Mouse (Mus musculus): ENCODE data around the gene Lingo4. TPM values are rescaled to one million over a fixed set of nuclear protein-coding genes. Genes with fewer than 3 reads are reported as not detected.
A peak's percentile ranks its signal among the peaks of the same experiment; 100 is the strongest.

Lingo4 gene
- polyA plus RNA-seq (2017; shearing (Covaris generic)): 1 to 10 TPM in 1 of 2 experiments, under 1 TPM in 1; 0.29 to 1.4 TPM

DNA sequence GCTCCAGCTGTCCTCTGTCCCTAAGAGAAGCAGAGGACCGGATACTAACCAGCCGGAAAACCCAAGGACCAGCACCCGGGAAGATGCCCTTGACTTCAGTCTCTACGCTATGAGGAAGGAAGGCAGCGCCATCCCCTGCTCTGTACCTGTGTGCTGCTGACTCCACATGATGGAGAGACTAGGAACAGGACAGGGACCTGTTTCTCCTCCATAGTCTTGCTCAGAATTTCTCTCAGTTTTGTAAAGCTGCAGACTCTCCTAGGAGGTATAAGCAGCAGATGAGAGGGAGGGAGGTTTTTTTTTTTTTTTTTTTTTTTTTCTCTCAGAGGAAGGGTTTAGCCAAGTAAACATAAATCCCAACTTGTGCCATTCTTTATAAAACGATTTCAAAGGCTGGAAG is at the start of gene Lingo4:
Gene Lingo4, plus strand, starts transcription at position 301 of the 400 bp plus-strand sequence.
- no peak for ATAC-seq

DNA sequence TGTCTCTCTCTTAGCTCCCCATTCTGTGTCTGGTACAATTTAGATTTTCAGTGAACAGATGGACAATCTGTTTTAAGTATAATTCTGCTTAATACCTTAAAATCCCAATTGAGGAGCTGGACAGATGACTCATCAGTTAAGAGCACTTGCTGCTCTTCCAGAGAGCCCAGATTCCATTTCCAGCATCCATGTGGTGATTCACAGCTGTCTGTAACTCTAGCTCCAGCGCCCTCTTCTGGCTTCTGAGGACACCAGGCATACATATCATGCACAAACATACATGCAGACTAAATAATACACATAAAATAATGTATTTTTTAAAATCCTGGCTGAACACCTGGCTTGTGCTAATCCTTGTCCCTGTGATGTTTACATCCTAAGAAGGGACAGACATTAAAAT is 37.5 kb upstream of the Lingo4 start:
- ATAC-seq: no peak

DNA sequence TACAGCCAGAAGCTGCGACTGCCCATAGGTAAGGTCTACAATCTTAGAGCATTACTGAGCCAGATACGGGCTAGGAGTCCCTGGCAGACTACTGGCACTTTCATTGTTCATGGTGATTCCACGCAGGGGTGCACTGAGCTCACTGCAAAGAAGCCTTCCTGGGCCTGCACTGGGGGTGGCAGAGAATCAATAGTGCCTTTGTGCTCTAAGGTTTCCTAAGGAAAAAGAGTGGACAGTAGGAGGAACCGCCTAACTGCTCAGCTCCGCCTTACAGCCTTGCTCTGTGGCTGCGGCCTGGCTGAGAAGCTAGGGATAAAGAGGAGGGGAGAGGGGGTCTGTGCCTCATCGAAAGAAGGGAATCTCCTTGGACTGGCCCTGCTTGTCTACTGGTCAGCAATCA is 36.2 kb upstream of the Lingo4 start, which contains the start of gene C2cd4d:
Gene C2cd4d, plus strand, starts transcription at position 301 of the 400 bp plus-strand sequence.
- ATAC-seq: no peak

DNA sequence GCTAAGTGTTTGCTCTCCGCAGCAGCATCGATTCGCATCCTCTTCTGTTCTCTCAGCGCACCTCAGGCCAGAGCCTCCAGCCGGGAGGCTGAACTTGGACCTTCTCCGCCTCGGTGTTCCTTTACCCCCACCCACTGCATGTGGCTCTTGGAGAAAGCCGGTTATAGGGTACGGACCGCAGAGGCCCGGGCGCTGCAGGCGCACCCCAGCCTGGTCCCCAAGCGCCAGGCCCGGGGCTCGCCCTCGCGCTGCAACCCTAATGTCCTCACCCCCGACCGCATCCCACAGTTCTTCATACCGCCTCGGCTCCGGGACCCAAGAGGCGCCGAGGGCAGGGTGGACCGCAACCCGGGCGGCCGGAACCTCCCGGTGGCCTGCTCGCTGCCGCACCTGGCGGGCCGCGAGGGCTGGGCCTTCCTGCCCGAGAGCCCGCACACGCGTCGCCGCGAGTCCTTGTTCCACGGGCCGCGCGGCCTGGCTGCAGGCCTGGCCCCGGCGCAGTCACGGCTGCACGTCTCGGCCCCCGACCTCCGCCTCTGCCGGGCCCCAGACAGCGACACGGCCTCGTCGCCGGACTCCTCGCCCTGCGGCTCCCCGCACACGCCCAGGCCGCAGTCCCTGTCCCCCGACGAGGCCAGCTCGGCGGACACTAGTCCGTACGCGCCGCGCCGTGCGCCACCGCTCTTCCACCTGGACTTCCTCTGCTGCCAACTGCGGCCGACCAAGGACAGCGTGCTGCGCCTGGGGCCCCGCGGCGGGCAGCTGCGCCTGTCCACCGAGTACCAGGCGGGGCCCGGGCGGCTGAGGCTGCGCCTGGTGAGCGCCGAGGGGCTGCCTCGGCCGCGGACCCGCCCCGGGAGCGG is 34.8 kb upstream of the Lingo4 start:
- ATAC-seq: no peak

DNA sequence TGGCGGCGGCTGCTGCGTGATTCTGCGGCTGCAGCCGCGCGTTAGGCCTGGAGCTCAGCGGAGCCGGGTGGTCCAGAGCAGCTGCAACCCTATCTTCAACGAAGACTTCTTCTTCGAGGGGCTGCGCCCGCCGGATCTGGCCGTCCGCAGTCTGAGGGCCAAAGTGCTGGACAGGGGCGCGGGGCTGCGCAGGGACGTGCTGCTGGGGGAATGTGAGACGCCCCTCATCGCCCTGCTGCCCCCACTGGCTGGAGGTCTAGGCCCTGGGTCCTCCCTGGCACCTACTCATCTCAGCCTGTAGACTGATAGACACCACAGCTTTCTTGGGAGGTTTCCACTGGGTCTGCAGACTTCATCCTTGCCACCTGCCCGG is 34.2 kb upstream of the Lingo4 start:
- ATAC-seq: no peak

DNA sequence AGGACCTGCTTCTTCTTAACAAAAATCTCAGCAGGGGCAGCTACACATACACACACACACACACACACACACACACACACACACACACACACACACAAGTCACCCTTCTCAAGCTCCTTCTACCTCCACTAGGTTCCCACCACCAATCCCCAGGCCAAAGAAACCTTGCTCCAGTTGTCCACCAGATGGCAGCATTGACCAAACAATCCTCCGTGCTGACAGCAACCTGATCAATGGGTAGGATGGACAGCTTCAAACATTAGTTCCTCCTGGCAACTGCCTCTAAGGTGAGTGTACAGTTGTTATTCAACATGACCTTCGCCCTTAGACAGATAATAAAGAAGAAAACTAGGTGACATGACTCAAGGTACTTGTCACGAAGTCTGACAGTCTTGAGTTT is 31.6 kb upstream of the Lingo4 start:
- peak; percentile 78 for ATAC-seq

DNA sequence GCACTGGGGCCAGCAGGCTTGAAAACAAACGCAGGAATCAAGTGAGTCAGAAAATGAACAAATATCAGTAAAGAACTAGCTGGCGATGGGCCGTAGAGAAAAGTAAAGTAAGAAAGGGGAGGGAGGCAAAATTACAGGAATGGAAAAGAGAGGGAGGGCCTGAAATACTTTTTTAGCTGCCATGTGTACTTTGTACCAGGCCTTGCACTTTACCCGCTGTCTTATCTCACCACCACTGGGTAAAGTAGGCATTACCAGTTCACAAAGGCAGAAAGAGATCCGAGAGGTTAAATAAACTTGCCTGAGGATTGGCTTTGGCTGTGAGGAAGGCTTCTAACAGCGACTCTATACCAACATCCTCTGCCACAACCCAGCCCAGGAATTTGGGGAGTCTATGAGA is 30.8 kb upstream of the Lingo4 start:
- no peak for ATAC-seq

DNA sequence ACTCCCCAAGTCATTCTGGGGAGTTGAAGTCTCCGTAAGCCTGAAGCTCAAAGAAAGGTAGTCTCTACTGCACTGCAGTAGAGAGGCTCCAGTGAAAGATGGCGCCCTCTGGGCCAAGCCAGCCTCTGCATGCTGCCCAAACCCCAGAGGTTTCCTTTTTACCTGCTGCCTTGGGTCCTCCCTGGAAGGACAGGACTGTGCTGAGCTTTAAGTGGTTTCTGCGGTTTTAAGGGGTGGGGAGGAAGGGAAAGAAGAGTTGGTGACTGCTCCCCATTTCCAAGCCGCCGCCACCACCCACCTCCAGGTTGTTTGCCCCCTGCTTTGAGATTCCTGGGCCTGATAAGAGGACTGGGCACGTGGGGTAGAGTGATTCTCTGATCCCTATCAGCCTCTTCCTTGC is 29.7 kb upstream of the Lingo4 start:
- ATAC-seq: no peak

DNA sequence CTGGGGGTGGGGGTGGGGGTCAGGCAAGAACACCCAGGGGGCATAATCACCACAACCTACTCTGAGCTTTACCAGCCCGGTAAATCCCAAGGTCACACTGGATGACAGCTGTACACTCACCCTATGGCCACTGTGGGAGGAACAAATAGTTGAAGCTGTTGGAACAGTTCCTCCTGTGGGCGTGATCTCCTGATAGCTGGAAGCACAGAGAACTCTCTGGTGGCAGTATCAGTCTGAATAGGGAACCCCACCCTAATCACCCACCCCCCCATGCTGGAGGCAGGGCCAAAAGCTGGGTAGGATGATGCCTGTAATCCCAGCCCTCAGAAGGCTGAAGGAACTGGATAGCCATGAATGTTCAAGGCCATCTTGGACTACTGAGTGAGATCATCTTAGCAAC is 28.6 kb upstream of the Lingo4 start:
- ATAC-seq: no peak

DNA sequence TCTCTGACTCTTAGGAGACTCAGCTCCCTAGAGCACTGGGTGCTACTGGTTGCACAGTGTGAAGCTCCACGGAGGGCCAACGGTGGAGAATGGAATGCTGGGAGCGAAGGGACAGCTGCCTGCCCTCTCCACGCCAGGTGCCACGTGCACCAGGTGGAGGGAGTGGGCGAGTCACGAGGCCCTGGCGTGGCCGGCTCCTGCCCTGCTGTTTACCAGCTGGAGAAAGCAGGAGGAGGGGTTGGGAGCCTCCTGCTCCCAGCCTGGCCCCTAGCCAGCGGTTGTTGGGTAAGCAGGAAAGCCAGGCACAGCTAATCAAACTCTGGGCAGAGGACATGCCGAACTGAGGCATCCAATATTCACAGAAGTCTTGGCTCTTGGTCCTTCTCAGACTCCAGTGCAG is 26.7 kb upstream of the Lingo4 start:
- no peak for ATAC-seq

DNA sequence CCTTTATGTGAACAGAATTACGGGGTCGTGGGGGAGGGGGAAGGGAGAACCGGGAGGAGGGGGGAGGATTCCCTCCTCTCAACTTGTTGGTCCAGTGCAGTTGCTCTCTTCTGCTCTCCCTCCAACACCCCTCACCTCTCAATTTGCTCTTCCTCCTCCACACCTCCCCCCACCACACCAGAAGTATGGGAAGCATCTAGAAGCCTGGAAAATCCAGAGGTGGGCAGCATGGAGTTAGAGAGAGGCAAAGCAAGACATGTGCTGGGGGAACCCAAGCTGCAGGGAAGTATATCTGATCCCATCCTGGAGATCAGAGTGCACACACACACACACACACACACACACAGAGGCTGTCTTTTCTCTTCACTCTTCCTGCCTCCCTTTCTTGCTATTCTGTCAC is 26.3 kb upstream of the Lingo4 start:
- ATAC-seq: no peak

DNA sequence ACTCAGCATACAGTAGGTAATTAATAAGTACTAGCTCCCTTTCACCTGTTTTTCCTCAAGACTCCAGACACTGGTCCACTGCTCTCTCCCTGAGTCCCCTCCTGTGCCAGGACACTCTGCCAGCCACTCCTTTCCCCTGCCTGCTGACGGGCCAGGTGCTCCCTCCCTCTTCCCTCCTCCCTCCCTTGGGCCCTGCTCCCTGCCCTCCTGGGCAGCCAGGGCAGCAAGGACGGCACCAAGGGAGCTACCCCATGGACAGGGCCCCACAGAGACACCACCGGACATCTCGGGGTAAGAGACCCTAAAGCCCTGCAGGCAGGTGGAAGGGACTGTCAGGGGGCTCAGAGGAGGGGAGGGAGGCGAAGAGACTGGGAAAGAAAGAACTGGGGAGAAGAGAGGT is 25.7 kb upstream of the Lingo4 start, which contains the start of gene Rorc:
Gene Rorc, plus strand, starts transcription at position 154 of the 400 bp plus-strand sequence.
- no peak for ATAC-seq

DNA sequence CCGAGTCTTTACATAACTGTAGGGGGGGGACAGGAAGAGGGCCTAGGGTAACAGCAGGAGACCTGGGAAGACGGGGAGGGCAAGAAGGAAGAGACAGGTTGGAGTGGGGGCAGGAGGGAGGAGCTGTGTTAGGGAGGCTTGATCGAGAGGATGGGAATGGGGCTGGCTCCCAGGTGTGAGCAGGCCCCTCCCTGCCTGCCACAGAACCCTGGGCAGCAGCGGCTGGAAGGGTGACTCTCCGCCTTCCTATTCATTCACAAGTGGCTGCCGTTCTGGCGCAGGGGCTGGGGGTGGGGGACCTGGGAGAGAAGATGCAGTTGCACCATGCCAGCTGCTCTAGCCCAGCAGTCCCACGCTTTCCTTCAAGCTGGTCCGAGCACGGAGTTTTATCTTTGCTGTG is 25.2 kb upstream of the Lingo4 start:
- no peak for ATAC-seq

DNA sequence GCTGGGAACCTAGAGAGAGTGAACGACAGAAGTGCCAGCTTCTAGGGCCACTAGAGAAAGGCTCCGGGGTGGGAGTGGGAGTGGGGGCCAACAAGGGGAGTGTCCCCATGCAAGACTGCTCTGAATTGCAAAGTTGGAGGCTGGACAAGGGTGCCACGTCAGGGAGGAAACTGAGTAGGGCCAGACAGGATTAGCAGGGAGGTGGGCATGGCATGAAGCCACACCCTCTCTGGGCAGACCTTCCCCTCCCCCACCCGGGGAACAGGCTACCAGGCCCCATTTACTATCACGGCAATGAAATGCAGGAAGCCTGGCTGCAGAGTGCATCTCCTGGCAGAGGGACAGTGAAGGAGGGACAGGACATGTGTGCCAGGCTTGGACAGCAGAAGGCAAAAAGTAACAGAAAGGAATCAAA is 24.7 kb upstream of the Lingo4 start:
- ATAC-seq: no peak

DNA sequence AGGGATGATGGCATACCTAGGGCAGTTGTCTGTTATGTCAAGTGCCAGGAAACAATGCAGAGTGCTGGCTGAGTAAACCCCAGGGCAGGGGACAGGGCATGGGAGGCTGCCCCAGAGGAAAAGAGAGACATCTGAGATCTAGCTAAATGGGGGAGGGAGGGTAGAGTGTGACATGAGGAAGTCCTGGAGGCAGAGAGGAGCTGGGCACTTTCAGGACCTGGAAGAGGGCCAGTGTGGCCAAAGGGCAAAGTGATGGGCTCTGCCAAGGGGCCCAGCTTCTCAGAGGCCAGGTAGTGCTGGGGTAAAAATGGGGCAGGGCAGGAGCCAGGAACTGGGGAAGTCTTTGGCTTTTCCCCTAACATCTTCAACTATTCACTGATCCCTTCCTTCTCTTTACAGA is 23.7 kb upstream of the Lingo4 start:
- ATAC-seq: no peak

DNA sequence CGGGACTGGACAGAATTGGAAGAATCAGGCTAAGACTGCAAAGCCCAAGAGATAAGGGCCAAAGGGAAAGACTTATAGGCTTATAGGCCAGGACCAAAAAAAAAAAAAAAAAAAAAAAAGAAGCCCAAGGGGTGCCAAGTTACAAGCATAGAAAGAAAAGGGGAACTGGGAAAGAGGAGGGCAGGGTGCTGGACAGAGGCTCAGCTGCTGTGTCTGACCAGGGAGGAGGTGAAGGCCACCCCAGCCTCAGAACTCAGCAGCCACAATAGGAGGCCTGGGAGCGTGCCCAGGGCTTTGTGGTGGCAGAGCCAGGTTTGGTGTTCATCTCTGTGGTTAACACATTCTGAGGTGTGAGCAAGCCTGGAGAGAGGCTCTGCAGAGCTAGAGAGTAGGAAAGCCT is 23.2 kb upstream of the Lingo4 start:
- no peak for ATAC-seq

DNA sequence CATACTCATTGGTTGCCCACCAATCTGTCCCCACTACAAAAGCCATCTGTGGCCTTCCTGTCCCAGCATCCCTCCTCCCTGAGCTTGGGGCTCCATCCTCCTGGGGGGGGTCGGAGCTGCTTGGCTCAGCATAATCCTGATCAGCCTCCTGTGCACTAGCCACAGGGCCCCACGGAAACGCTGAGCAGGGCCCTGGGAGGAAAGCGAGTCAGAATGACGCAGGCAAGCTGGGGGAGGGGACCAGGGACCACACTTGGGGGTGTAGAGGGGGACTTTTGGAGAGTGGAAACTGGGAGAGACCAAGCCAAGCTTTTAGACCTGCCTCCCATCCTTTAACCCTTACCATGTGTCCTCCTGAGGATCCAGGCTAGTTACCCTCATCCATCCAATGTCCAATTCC is 22.5 kb upstream of the Lingo4 start:
- no peak for ATAC-seq

DNA sequence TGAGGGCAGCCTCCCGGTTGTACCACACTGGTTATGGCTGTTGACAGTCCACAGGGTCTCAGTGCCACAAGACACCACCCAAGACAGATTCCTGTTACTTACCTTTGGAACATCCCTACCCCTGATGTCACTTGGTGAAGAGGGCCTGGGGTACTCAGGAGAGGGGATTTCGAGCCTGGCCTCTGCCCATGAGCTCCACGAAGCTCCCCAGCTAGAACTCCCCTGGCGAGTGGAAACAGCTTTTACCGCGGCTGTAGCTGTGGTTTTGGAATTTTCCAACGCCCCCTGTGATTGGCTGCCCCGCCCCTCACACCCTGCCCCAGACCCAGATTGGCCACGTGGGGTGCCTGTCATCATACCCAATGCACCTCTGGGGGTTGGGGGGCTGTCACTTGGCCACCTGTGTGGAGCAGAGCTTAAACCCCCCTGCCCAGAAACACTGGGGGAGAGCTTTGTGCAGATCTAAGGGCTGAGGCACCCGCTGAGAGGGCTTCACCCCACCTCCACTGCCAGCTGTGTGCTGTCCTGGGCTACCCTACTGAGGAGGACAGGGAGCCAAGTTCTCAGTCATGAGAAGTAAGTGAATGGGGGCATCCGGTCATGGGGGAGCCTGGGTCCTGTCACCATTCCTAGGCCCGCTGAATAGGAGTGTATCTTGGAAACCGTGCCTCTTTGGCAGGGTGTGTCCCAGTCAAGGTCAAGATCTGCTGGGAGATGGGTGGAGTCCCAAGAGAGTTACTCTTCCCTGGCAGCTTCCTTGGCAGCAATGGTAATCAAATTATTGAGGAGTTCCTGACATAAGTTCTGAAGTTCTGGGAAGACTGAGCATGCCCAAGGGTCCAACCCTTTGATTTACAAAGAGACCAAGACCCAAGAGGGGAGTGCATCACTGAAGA is 21.0 kb upstream of the Lingo4 start:
- no peak for ATAC-seq

DNA sequence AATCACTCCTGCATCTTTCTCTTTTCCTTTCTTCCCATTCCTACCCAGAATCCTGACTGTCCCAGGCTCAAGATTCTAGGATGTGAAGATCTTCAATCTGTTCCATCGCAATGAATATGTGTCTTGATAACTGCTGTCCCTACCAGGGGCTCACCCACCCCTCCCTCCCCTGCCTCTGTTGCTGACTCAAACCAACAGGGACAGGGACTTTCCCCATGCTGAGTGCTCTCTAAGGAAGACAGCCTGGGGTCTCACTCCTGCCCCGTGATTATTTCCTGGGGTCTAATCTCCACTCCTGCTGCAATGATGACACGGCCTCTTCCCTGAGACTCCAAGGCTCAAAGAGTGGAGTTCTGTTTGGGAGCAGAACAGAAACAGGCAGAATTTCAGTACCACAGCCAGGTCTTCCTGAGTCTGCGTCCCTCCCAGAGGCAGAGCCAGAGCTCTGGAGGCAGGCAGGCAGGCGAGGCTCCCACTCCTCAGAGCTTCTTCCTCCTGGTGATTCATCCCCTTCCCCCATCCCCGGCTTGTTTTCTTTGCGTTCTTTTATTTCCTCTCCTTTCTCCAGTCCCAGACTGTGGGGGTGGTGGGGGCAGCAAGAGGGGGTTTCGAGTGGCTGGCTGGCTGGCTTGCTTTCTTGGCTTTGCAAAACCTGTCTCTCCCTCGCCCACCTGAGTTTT is 18.3 kb upstream of the Lingo4 start:
- peak; percentile 29 for ATAC-seq

DNA sequence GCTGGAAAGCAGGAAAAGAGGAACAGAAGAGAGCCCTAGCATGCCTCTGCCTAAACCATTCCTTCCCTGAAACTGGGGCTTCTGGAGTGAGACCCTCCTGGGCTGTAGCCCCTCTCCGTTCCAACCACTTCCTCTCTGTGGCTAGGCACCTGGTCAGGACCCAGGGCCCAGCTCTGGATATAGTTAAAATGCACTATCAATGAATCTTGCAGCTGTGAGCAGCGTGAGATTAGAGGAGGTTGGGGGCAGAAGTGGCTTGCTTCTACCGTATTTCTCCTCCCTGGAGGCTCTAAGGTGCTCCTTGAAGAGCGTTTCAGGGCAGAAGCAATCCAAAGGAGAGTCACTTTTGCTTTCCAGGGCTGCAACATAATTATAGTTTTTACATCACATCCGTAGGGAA is 16.0 kb upstream of the Lingo4 start:
- no peak for ATAC-seq

DNA sequence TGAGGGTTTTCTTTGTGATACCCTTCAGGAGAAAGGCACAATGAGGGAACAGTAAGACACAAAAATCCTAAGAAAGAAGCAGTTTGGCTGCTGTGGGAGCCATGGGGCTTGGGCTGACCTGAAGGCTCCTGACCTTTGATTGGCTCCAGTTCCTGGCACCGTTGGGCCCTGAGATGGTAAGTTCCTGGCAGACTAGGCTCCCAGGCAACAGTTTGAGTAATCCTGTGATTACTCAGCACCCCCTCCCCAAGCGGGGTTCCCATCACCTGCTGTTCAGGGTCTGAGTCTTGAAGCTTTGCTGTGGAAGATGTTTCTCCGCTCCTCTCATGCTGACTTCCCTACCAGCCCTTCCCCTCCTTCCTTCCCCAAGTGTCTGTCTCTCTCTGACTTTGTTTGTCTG is 14.8 kb upstream of the Lingo4 start:
- ATAC-seq: no peak

DNA sequence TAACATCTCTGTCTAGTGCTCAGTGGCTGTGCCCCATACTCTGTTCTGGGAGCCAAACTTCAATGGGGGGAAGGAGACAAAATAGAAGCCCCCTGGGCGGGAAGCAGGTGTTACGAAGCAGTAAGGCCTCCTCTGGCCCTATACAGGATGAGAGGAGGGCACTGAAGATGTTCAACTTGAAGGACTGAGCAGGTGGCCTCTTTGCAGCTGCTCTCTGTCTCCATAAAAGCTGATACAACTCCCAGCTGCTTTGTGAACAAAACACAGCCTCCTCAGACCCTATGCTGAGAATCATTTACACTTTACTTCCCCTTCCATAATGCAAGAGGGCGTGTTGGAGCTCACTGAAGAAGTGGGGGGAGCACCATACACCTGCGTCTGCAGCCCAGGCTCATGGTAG is 11.6 kb upstream of the Lingo4 start:
- no peak for ATAC-seq

DNA sequence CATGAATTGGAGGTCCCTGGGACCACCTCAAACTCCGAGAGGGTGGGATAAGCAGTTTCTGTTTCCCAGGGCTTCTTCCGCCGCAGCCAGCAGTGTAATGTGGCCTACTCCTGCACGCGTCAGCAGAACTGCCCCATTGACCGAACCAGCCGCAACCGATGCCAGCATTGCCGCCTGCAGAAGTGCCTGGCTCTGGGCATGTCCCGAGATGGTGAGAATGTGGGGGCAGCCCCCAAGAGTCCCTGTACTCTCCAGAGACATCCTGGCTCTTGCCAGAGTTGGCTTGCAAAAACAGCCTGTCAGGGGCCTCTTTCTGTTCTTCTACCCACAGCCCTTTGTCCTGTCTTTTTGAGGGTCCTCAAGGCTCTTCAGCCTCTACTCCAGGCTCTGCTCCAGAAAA is 10.9 kb upstream of the Lingo4 start:
- no peak for ATAC-seq

Measured in activated CD4-positive, CD25-positive, alpha-beta regulatory T cell, adult 4 months (primary cell).